Mouse (Mus musculus): Measurements from ENCODE around the gene Dnajc19.

Dnajc19 gene

GRCm38 (mm10) chr3:34028935-34029334, 52.2 kb downstream of the Dnajc19 start:
- no peak for DNase-seq (ENCODE audit: extremely low spot score)

GRCm38 (mm10) chr3:34021259-34021828, 59.8 kb downstream of the Dnajc19 start:
- no peak for DNase-seq (ENCODE audit: extremely low spot score)

GRCm38 (mm10) chr3:34020382-34021258, 60.5 kb downstream of the Dnajc19 start:
- DNase-seq (ENCODE audit: extremely low spot score): peak; percentile 52

GRCm38 (mm10) chr3:34019540-34020381, 61.4 kb downstream of the Dnajc19 start, which contains the start of gene Fxr1:
Gene Fxr1, plus strand, starts transcription at chr3:34019943.
- DNase-seq (ENCODE audit: extremely low spot score): peak; percentile 85

GRCm38 (mm10) chr3:34008191-34008590, 72.9 kb downstream of the Dnajc19 start:
- DNase-seq (ENCODE audit: extremely low spot score): no peak

- DNase-seq (ENCODE audit: extremely low spot score): no peak
Observed at GRCm38 (mm10) chr3:34007611-34008010, 73.5 kb downstream of the Dnajc19 start.

- no peak for DNase-seq (ENCODE audit: extremely low spot score)
Observed at GRCm38 (mm10) chr3:34006824-34007223, 74.3 kb downstream of the Dnajc19 start.

- no peak for DNase-seq (ENCODE audit: extremely low spot score)
Observed at GRCm38 (mm10) chr3:34006301-34006700, 74.8 kb downstream of the Dnajc19 start.

Measured in embryo, embryonic 9.5 days (tissue).